8 mouse cellular contexts compared by ENCODE assay signal in the genomic region with DNA sequence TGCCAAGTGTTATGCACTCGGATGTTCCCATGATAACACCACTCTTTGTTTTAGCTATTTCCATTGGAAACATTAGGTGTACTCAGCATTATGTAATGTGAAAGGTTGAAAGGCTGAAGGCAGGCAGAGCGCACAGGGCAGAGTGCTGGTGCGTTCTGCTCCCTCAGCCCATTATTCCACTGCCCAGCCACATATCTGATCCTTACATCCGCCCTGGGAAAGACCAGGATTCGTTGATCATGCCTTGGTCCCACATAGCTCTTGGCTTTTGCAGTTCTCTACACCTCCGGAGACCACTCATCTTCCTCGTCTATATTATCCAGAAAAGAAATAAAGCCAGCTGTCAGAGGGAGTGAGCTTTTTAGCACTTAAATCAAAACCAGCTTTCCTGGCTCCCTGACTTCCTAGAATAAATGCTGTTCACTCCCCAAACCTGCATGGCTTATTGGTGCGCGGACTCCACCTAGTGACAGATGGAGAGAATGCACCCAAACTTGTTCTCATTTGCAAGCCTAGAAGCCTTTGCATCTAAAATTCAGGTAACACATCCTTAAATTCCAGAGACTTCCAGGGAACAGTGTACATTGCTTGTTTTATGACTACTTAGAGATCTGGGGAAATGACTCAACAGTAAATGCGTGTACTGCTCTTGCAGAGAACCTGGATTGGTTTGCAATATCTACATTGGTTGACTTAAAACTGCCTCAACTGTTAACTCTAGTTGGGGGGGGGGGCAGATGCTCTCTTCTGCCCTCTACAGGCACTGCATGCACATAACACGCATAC. TPM values are rescaled to one million over a fixed set of nuclear protein-coding genes. Genes with fewer than 3 reads are reported as not detected.
DNase-seq lines count a peak whose midpoint lies in the region; ATAC-seq lines count a peak whose summit lies in the region.
"Had no signal": no experiment of that assay in that cellular context is flagged by ENCODE, and none has a peak within 500 bp of the region (broad histone marks: within the 10 kb centered on the region; RNA-seq: fewer than 3 reads in every experiment).

No protein-coding gene starts in this region.

- H3K27me3 ChIP-seq in forebrain, embryonic 11.5 days (ENCODE audit: control insufficient read depth, insufficient read depth, low read length): no peaks in the 10 kb centered on the region
- no peaks in the 10 kb centered on the region for H3K27me3 ChIP-seq in hindbrain, embryonic 15.5 days
- H3K27me3 ChIP-seq: lung, embryonic 15.5 days had no signal

- no peak overlapping the region for H3K4me3 ChIP-seq in forebrain, embryonic 11.5 days (ENCODE audit: low read depth, low read length)
- no peak overlapping the region for H3K4me3 ChIP-seq in hindbrain, embryonic 15.5 days
- H3K4me3 ChIP-seq: lung, embryonic 15.5 days had no signal

- no peak overlapping the region for H3K27ac ChIP-seq in forebrain, embryonic 11.5 days (ENCODE audit: low read depth, low read length)
- H3K27ac ChIP-seq in hindbrain, embryonic 15.5 days (replicated peaks): no peak overlapping the region
- H3K27ac ChIP-seq: lung, embryonic 15.5 days had no signal

- no peaks in the 10 kb centered on the region for H3K9me3 ChIP-seq in forebrain, embryonic 11.5 days (ENCODE audit: control insufficient read depth, low read length)
- H3K9me3 ChIP-seq in hindbrain, embryonic 15.5 days: no peaks in the 10 kb centered on the region
- H3K9me3 ChIP-seq: lung, embryonic 15.5 days had no signal

- WGBS in forebrain, embryonic 11.5 days: 44% methylated on average over 11 of the region's 11 CpGs
- WGBS in hindbrain, embryonic 15.5 days: 39% methylated on average over 11 of the region's 11 CpGs

- ATAC-seq in forebrain, embryonic 11.5 days (replicated peaks; ENCODE audit: low FRiP score): no peak
- ATAC-seq in hindbrain, embryonic 15.5 days (ENCODE audit: low FRiP score, low read depth): peak; percentile 73; the same call in 1 of the 2 replicates

- H3K9ac ChIP-seq in forebrain, embryonic 11.5 days (ENCODE audit: low read length): no peak overlapping the region
- H3K9ac ChIP-seq in hindbrain, embryonic 15.5 days: no peak overlapping the region
- H3K9ac ChIP-seq: lung, embryonic 15.5 days had no signal

- peak; percentile 92 for DNase-seq in NIH3T3 (ENCODE audit: low read depth)
- peak; percentile 16 for DNase-seq in c-Kit-positive CD71-positive TER-119-negative erythroid progenitor cells, embryonic 14.5 days (ENCODE audit: low read depth)
- DNase-seq in forebrain, embryonic 11.5 days (ENCODE audit: low spot score): peak; percentile 81
- peak; percentile 93 for DNase-seq in left cerebral cortex, adult 18-20 months (ENCODE audit: low spot score in 2 of 2)
- DNase-seq in mesoderm, embryonic 11.5 days (ENCODE audit: low read depth, low spot score): peak; percentile 82
- peak; percentile 10 for DNase-seq in skeletal muscle tissue, adult 2 months (ENCODE audit: low read depth, low spot score)

- H3K4me2 ChIP-seq in forebrain, embryonic 11.5 days (ENCODE audit: low read depth, low read length, severe bottlenecking): no peak overlapping the region
- no peak overlapping the region for H3K4me2 ChIP-seq in hindbrain, embryonic 15.5 days
- H3K4me2 ChIP-seq: lung, embryonic 15.5 days had no signal

- H3K4me1 ChIP-seq in forebrain, embryonic 11.5 days (replicated peaks; ENCODE audit: control insufficient read depth, insufficient read depth, low read length): no peaks in the 10 kb centered on the region
- H3K4me1 ChIP-seq in hindbrain, embryonic 15.5 days (replicated peaks): no peaks in the 10 kb centered on the region
- H3K4me1 ChIP-seq: lung, embryonic 15.5 days had no signal

- H3K36me3 ChIP-seq in forebrain, embryonic 11.5 days (ENCODE audit: control insufficient read depth, insufficient read depth, low read length): no peaks in the 10 kb centered on the region
- H3K36me3 ChIP-seq in hindbrain, embryonic 15.5 days: no peaks in the 10 kb centered on the region
- H3K36me3 ChIP-seq: lung, embryonic 15.5 days had no signal

RNA-seq across cellular contexts. Expression of gene Gm8994, which starts 26.3 kb away (rescaled TPM):
- polyA plus RNA-seq in forebrain, embryonic 11.5 days (2014; fragmentation: Nextera tagmentation; extraction: Ambion mirVana): not detected in 2 replicates
- not detected in 2 replicates for polyA plus RNA-seq in hindbrain, embryonic 15.5 days (2015; fragmentation: Nextera tagmentation; extraction: Ambion mirVana)
- total RNA-seq in left cerebral cortex, adult 18-20 months (2021): not detected
- polyA plus RNA-seq: lung, embryonic 15.5 days had no signal

Comparison
In these comparisons a context has a peak if more than half of its experiments do, and no peak if none do; other contexts are left out.
1. DNase-seq: peak in every context shown above with its lines; median percentile 93 in left cerebral cortex, adult 18-20 months; 92 in NIH3T3; 82 in mesoderm, embryonic 11.5 days; 81 in forebrain, embryonic 11.5 days; 16 in c-Kit-positive CD71-positive TER-119-negative erythroid progenitor cells, embryonic 14.5 days; 10 in skeletal muscle tissue, adult 2 months.